Mouse (Mus musculus) CD4-positive, CD25-positive, alpha-beta regulatory T cell, adult 4 months (primary cell): ENCODE measurements around the gene 1700001P01Rik. TPM values are rescaled to one million over a fixed set of nuclear protein-coding genes. Genes with fewer than 3 reads are reported as not detected.
"Not testable (repeated sequence)": the region's sequence is repeated elsewhere in the genome, so short reads cannot be mapped to it uniquely, and the experiment has no call there.

ENCODE experiments used
- ATAC-seq: one replicate; pipeline ENCODE4 v1.8.0; 2017
- polyA plus RNA-seq, 2 experiments: library from polyadenylated mRNA; unstranded; fragments of 100-300 nt; shearing (Covaris generic); gene quantifications; one replicate each; pipeline ENCODE4 v1.2.1; 2017

Gene 1700001P01Rik
- polyA plus RNA-seq, 2 experiments from 2014 or later, result not detected

DNA sequence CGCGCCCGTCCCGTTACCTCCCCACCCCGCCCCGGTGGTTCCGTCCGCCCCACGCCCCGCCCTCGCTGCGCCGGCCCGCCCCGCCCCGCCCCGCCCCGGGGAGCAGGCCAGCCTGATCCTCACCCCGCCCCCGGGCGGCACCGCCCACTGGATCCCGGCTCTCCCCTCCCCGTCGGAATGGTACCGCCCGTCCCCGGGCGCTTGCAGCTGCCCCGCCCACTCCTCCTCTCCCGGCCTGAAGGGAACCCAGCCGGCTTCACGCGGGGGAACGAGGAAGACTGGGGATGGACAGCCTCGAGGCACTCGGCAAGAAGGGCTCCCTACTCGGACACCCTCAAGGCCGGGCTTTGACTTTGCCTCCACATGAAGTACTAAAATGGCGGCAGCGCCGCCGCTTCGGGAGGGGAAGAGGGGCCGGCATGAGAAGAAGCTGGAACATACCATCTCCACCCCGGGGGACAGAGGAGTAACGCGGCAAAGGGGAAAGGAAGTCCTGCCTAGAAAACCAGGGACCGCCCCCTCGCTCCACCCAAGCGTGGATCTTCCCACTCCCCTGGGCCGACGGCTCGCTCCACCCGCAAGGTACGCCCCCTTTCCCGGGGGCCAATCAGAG lies 30.9 kb downstream of the 1700001P01Rik start:
- ATAC-seq, result peak; percentile 95

DNA sequence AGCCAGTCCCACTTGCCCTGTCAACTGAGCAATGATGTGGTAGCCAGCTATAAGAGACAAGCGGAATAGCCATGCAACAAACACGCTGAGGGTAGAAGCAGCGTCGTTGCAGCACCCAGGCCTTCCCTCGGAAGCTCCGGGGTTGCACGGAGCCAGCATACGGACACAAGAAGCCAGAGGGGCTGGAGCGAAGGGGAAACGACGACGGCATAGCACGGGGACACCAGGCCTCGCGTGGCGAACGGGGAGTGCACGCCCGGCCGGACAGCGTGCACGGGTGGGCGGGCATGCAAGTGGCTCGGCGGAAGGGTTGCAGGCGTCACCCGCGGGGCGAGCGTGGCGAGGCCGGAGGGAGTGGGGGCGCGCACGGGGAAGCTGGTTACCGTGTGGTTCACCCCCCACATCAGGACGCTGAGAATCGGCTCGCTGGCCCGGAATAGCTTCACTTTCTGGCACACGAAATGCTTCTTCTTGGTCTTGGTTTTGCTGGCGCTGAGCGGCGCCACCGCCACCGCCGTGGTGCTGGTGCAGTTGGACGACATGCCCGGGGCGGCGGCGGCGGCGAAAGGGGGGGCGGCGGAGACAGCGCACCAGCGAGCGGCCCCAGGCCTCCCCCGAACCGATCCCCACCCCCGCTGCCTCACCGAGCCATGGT lies 31.5 kb downstream of the 1700001P01Rik start, which contains the start of gene Pip4k2b:
Gene Pip4k2b (minus strand): TSS at position 642 of the 655 bp plus-strand sequence.
- no peak for ATAC-seq

DNA sequence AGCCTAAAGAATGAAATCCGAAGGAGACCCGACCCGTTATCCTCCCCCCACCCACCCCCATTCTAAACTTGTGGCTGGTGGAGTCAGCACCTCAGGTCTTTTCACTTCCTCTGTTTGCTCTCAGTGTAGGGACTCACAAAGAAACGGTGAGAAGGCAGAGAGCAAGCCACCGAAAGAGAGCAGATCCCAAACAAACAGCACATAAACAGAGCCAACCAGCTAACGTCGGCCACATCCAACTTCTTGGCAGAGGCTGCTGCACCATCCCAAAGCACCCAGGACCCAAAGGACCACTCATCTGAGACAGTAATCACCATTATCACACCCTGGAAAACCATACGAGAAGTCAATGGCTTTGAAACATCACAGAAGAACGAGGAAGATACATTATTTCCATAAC lies 32.3 kb downstream of the 1700001P01Rik start:
- ATAC-seq, result no peak

DNA sequence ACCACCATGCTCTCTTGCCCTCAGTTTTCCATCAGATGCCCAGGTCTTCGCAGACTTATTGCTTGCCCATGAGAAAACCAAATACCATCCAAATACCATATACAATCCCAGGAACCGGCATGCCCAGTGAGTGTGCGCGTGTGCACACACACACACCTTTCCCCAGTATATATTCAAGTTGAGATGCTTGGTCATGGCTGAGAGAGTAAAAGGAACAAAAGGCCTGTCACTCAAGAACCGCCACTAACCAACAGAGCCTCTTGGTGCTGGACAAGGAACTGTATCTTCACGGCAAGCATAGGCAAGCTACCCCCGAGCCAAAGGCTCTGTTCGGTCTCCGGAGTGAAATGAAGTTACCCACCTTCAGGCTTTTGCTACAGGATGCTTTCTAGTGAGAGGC lies 33.1 kb downstream of the 1700001P01Rik start:
- no peak for ATAC-seq

DNA sequence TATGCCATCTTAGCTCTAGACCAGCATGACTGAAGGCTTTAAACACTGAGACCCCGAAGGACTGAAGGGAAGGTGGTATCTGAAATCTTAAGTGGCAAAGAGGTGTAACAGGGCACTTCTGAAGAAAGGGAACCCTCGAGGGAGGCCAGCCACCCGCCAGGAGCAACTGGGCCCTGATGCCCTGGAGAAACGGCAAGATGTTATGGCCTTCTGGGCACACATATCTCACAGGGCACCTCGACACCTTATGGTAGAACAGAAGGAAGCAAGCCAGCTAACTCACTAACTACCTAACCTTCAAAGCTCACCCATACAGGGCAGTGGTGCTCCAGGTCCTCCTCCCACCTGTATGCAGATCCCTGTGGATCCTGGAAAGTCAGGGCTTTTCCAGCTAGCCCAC lies 33.6 kb downstream of the 1700001P01Rik start:
- ATAC-seq, result no peak

DNA sequence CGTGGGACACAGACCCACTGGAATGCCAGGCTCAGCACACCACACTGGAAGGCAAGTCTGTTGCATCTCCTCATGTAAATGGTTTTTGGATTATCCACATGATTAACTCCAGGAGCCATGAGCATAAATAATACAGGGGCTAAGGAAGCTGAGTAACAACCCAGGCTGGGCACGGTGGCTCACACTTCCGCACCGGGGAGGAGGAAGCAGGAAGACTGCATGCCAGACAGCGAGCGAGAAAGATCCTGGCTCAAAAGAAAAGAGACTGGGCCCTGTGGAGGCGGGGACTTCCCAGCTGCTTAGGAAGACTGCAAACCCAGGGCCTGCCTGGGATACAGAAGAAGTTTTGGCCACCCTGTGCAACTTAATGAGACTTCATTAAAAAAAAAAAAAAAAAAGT lies 35.5 kb downstream of the 1700001P01Rik start:
- no peak for ATAC-seq

DNA sequence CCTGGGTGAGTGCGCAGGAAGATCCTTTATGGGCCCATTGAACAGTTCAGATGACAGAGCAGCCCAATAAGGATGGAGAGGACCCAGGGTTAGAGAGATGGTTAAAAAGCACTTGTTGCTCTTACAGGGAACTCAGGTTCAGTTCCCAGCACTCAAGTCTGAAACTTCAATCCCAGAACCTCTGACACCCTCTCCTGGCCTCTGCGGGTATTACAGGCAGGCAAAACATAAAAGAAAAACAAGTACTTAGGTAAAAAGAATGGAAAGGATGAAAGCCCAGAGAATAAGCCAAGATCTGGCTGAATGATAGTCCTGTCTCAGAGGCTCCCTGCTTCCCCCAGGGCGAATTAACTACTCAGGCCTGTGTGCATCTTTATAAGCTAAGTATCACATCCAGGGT lies 36.6 kb downstream of the 1700001P01Rik start:
- no peak for ATAC-seq

DNA sequence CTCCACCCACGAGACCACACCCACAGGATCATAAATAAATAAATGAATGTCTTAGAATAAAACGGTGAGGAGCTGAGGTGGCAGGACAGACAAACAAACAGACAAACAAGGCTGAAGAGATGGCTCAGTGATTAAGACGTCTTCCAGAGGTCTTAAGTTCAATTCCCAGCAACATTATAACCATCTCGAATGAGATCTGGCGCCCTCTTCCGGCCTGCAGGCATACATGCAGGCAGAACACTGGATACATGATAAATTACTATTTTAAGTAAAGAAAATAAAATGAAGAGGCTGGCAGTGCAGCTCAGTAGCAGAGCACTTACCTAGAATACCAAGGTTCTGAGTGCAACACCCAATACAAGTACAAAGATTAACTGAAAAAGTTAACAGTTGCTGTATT lies 37.0 kb downstream of the 1700001P01Rik start:
- ATAC-seq, result no peak

DNA sequence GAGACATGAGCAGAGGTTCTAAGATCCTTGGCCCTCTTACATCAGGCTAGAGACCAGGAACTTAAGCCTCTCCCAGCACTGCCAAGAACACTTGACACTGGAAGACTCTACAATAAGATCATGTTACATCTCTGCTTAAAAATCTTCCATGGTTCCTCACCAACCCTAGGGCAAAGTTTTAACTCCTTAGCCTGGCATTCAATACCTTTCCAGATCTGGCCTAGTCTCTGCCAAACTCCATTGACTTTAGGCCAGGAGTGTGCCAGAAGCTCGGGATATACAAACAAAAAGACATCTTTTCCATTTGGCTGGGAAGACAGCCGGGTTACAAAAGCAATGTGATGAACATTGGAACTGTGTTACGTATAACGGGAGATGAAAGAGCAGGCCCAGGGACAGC lies 38.1 kb downstream of the 1700001P01Rik start:
- ATAC-seq, result no peak

DNA sequence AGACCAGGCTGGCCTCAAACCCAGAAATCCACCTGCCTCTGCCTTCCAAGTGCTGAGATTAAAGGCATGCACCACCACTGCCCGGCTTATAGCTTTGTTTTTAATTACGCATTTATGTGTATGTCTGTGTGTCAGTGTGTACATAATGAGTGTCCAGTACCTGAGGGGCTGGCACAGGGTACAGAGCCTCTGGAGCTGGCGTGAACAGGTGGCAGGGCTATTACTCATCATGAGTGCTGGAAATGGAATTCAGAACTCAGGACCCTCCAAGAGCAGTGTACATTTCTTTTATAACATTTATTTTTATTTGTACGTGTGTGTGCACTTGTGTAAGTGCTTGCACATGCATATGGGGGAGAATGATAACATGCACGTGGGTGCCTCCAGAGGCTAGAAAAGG lies 39.1 kb downstream of the 1700001P01Rik start:
- no peak for ATAC-seq

DNA sequence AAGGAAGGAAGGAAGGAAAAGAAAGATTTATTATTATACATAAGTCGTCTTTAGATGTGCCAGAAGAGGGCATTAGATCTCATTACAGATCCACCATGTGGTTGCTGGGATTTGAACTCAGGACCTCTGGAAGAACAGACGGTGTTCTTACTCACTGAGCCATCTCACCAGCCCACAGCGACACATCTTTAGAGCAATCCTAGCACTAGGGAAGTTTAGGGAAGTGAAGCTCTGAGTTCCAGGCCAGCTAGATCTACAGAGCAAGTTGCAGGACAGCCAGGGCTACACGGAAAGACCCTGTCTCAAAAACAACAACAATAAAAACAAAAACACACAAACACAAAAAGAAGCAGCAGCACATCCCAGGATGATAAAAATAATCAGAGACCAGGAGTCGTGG lies 40.9 kb downstream of the 1700001P01Rik start:
- not testable (repeated sequence) for ATAC-seq

DNA sequence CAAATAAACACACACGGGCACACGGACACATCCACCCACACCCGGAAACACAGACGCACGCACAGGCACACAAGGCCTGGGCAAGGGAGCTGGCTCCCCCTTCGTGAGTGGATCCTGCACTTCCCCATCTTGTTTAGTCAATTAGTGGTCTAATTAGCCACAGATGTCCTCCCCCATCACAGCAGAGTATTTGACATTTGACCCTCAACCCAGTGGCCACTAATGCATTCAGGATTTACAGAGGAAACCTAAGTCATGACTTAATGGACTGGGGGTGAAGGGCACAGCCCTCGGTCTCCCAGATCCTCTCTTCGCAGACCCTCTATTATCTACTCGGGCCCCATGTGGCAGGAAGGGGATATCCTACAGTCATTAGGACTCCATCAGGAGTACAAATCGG lies 42.0 kb downstream of the 1700001P01Rik start:
- no peak for ATAC-seq

DNA sequence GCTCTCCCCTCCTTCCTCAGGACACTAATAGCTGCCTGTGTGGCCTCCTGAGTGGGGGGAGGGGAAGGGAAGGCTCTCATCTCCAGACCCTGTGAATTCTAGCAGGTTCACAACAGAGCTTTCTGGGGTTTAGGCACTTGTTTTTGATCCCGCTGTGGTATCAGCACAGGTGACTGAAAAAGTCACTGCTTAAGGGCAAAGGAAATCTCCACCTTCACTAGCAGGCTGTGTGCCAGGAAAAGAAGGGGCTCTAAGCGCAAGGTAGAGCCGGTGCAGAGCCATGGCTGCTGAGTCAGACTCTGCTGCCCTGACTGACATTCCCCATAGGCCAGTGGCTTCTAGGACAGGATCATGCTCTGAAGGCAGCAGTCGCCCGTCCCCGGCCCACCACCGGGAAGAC lies 47.0 kb downstream of the 1700001P01Rik start:
- ATAC-seq, result peak; percentile 40

DNA sequence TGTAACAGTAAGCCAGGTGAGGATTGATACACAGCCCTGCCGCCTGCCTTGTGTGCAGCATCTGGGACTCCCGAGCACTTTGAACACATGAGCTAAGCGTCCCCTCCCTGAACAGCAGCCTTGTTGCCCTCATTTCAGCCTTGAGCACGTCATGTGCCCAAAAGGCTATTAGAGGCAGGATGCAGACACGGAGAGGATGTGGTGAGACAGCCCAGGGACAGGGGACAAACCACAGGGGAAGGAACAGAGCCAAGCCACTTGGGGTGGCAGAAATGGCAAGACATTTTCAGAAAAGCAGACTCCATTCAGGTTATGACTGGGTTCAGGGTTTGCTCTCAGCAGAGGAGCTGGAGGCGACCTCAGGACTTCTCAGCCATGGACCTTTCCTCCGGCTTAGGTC lies 47.4 kb downstream of the 1700001P01Rik start:
- ATAC-seq, result peak; percentile 99

DNA sequence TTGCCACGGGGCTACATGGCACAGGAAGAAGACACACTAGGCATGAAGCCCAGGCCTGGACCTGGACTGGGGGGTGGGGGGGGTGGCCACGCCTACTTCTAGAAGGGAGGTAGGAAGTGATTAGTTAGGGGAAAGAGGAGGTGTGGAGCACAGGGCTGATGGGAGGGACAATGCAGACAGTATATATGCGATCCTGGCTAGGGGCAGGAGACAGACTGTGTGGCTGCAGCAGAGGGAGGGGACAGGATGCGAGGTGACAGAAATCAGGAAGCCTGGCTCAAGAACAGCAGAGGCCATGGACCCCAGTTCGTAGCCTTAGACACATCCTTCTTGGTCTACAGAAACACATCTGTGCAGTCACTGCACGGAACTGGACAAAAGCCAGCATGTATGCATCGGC lies 52.0 kb downstream of the 1700001P01Rik start:
- ATAC-seq, result no peak

Other genes with a start within 250 kb of the 1700001P01Rik start
- not detected for gene Srcin1, start 199.7 kb downstream of the 1700001P01Rik start, polyA plus RNA-seq
- under 1 TPM; 0.43 to 0.78 TPM for gene Epop, start 146.2 kb downstream of the 1700001P01Rik start, polyA plus RNA-seq
- gene Mllt6, start 112.5 kb downstream of the 1700001P01Rik start, polyA plus RNA-seq, result 10 to 100 TPM in 1 of 2 experiments, 1 to 10 TPM in 1; 8.0 to 14.1 TPM
- 10 to 100 TPM; 63.5 to 80.3 TPM for gene Cisd3, start 90.1 kb downstream of the 1700001P01Rik start, polyA plus RNA-seq
- gene Pcgf2, start 75.4 kb downstream of the 1700001P01Rik start, polyA plus RNA-seq, result 1 to 10 TPM; 2.9 to 4.6 TPM
- gene Psmb3, start 72.5 kb downstream of the 1700001P01Rik start, polyA plus RNA-seq, result 100 to 1,000 TPM; 453 to 558 TPM
- 1 to 10 TPM; 1.4 to 2.2 TPM for gene Pip4k2b, start 31.2 kb downstream of the 1700001P01Rik start, polyA plus RNA-seq
- gene Cwc25, start 9.4 kb downstream of the 1700001P01Rik start, polyA plus RNA-seq, result 10 to 100 TPM; 25.2 to 33.8 TPM
- 1,000 to 10,000 TPM in 1 of 2 experiments, 100 to 1,000 TPM in 1; 884 to 1,093 TPM for gene Rpl23, start 6.5 kb upstream of the 1700001P01Rik start, polyA plus RNA-seq
- gene Lasp1, start 23.1 kb upstream of the 1700001P01Rik start, polyA plus RNA-seq, result 10 to 100 TPM; 46.4 to 49.9 TPM
- 1 to 10 TPM; 1.4 TPM for gene B230217C12Rik, start 64.9 kb upstream of the 1700001P01Rik start, polyA plus RNA-seq
- under 1 TPM; 0.34 to 0.65 TPM for gene Fbxo47, start 108.2 kb upstream of the 1700001P01Rik start, polyA plus RNA-seq
- 1 to 10 TPM; 1.8 to 3.7 TPM for gene Plxdc1, start 210.5 kb upstream of the 1700001P01Rik start, polyA plus RNA-seq
- 100 to 1,000 TPM in 1 of 2 experiments, 10 to 100 TPM in 1; 89.8 to 124 TPM for gene Arl5c, start 220.3 kb upstream of the 1700001P01Rik start, polyA plus RNA-seq
- 1 to 10 TPM; 1.8 to 2.4 TPM for gene Cacnb1, start 247.1 kb upstream of the 1700001P01Rik start, polyA plus RNA-seq